Mouse (Mus musculus): ENCODE results near the gene Alcam. TPM values are rescaled to one million over a fixed set of nuclear protein-coding genes. Genes with fewer than 3 reads are reported as not detected.
A peak's percentile ranks its signal among the peaks of the same experiment; 100 is the strongest.

Alcam gene
- polyA plus RNA-seq, 1 experiment from 2014 or later: 18.2 TPM

DNA sequence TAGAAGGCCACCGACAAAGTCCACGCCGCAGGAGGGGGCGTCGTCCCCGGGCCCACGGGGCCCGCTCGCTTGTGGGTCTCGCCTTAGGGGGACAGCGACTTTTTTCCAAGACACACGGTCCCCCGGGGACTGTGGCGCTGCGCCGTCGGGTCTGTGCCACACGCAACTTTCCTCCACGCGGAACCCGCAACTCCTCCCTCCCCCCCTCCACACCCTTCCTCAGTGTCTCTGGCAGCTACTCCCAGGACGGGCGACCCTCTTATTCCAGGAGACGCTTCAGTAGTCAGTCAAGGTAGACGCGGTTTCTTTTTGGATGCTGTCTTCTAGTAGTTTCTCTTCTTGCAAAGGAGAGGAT is 1.4 kb downstream of the Alcam start:
- no peaks in the 10 kb centered on the region for H3K36me3 ChIP-seq
- peaks cover 39% of the 10 kb centered on the region for H3K4me1 ChIP-seq (replicated peaks)
- no peaks in the 10 kb centered on the region for H3K9me3 ChIP-seq
- H3K27me3 ChIP-seq (ENCODE audit: insufficient read depth, poor library complexity, severe bottlenecking): peaks cover 26% of the 10 kb centered on the region
- H3K27ac ChIP-seq: peak overlapping the region; percentile 64; the same call in 1 of the 2 replicates
- peak; percentile 30 for DNase-seq (ENCODE audit: low spot score)
- peak overlapping the region; percentile 61 for H3K4me3 ChIP-seq
- WGBS: under 1% methylated on average over 26 of the region's 26 CpGs

DNA sequence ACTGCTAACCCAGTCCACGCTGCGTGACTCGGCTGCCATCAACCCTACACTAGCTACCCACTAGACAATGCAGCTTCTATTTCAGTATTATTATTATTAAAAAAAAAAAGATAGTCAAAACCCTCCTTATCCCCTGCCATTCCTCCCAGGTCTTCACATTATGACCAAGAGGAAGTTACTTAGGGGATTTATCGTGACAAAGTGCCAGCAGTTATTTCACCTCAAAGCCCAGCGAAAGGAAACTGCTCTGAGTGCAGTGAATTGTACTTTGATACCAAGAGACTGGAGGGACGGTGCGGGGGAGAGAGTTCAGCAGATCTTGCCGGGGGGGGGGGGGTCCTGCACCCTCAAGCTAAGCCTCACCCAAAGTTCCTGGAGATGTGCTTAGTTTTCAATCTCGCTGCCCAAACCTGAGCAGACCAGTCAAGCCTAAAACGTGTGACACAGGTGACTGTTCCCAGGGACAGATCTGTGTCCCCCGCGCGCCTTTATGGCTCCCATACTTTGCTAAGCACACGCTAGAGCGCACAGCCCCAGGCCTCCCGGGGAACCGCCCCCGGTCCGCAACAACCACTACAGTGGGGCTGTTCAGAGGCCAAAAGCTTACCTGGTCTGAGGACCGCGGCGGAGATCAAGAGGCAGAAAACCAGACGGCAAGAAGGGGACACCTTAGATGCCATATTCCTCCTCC is 1.9 kb downstream of the Alcam start:
- H3K36me3 ChIP-seq: no peaks in the 10 kb centered on the region
- H3K4me1 ChIP-seq (replicated peaks): peaks cover 39% of the 10 kb centered on the region
- peak overlapping the region; percentile 64; the same call in 1 of the 2 replicates for H3K27ac ChIP-seq
- peak overlapping the region; percentile 61 for H3K4me3 ChIP-seq
- H3K27me3 ChIP-seq (ENCODE audit: insufficient read depth, poor library complexity, severe bottlenecking): peaks cover 26% of the 10 kb centered on the region
- no peak for DNase-seq (ENCODE audit: low spot score)
- no peaks in the 10 kb centered on the region for H3K9me3 ChIP-seq
- 1% methylated on average over 23 of the region's 23 CpGs for WGBS

DNA sequence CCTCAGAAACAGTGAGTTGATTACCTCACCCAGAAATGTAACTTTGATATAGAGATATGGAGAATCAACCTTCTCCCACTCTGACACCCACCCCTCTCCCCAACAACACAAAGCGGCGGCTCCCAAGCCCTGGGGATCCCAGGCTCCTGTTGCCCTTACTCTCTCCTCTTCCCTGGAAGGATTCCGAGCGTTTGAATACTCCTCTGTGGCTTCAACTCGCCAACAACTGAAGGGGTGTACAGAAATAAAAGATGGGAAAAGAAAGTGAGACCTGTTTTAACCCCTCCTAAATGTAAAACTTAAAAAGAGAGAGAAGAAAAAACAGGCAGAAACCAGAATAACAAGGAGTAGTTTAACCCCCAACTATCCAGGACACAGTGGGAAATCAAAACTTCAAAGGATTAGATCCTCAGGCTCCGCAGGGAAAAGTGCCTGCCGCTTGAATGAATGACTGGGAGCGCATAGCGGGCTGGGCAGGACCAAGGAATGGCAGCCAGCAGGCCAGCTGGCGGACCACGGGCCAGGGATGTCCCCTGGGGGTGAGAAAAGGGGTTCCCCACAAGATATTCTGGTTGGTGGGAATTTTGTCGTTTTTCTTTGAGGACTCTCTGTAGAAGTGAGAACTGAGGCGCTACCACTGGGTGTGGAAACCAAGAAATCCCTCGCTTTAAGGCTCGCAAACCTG is 2.6 kb downstream of the Alcam start:
- no peaks in the 10 kb centered on the region for H3K36me3 ChIP-seq
- peaks cover 26% of the 10 kb centered on the region for H3K27me3 ChIP-seq (ENCODE audit: insufficient read depth, poor library complexity, severe bottlenecking)

DNA sequence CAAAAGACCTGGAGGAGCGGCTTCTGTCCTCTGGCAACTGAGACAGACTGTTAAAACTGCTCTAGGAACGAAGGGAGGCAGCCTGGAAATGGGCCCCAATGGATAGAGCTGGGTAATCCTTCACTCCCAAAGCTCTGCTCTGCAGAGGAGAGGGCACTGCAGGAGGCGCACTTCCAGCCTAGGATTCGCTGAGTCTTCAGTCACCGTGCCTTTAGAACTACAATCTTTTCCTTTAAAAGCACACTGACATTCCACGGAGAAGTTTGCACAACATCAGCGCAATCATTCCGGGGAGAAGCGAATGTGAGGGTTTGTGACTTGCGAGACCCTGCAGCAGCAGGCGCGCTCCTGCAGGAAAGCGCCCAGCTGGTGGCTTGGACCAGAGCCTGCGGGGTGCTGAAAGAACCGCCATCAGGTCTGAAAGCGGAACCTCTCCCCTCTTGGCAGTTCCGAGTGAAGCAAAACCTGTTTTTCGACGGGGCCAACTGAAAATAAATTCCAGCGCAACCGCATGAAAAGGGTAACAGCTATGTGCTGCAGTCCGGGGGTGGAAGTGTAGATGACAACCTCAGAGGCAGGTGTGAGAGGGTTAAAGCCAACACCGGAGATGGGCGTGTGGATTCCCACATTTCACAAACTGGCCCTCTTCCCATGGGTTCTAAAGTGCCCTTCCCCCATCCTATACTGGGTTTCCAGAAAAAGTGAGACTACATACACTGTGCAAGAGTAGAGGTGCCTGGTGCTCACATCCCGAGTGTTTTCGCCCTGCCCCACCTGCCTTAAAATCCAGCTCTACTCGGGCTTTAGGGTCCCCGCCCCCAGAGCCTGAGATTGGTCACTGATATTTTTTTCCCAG is 3.4 kb downstream of the Alcam start:
- Histone ChIP-seq H3K4me3 (peak overlapping the region; percentile 61), H3K9me3 (no peaks in the 10 kb centered on the region), H3K27ac (peak overlapping the region; percentile 59), H3K36me3 (no peaks in the 10 kb centered on the region), H3K27me3 (ENCODE audit: insufficient read depth, poor library complexity, severe bottlenecking) (peaks cover 26% of the 10 kb centered on the region), H3K4me1 (replicated peaks) (peaks cover 39% of the 10 kb centered on the region)
- under 1% methylated on average over 28 of the region's 28 CpGs for WGBS
- peak; percentile 43 for DNase-seq (ENCODE audit: low spot score)

More for the DNA sequence above, 2.6 kb downstream of the Alcam start:
- Histone ChIP-seq H3K4me3 (peak overlapping the region; percentile 61), H3K9me3 (no peaks in the 10 kb centered on the region), H3K4me1 (replicated peaks) (peaks cover 39% of the 10 kb centered on the region), H3K27ac (peak overlapping the region; percentile 23; the same call in 1 of the 2 replicates)
- under 1% methylated on average over 15 of the region's 15 CpGs for WGBS
- DNase-seq (ENCODE audit: low spot score): peak; percentile 51

DNA sequence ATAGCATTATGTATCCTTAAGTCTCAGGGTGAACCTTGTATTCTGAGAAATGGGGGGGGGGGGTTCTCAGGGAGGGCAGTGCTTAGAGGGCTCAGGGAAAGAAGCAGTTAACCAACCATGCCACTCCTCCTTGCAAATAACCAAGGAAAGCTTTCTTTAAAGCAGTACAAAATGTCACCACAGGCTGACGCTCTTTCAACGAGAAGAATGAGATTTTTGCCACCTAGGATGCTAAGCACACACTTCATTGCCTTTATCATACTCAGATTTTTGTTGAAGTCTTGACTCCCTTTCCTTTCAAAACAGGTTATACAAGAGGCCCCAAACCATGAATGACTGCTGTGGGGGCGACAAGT is 4.0 kb downstream of the Alcam start:
- H3K4me3 ChIP-seq: peak overlapping the region; percentile 61
- WGBS: 3% methylated on average over 3 of the region's 3 CpGs
- no peaks in the 10 kb centered on the region for H3K36me3 ChIP-seq
- H3K4me1 ChIP-seq (replicated peaks): peaks cover 39% of the 10 kb centered on the region
- no peaks in the 10 kb centered on the region for H3K9me3 ChIP-seq
- H3K27ac ChIP-seq: no peak overlapping the region
- DNase-seq (ENCODE audit: low spot score): no peak
- H3K27me3 ChIP-seq (ENCODE audit: insufficient read depth, poor library complexity, severe bottlenecking): peaks cover 26% of the 10 kb centered on the region

DNA sequence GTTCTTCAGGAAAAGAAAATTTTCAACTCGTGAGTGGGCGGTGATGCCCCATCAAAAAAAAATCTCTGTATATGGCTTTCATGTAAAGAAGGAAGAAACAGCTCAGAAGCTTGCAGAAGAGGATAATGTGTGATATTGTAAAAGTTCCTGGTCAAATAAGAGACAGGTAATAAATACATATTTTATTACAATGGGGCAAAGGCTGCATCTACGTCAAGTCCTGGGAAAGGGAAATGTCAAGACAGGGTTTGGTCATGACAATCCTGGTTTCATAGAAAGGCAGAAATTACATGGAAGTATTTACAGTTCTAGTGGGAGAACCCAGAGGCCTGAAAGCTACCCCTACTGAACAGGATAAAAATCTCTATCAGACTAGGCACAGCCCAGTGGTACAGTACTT is 7.9 kb downstream of the Alcam start:
- Histone ChIP-seq H3K4me3 (no peak overlapping the region), H3K4me1 (replicated peaks) (peaks cover 14% of the 10 kb centered on the region), H3K27me3 (ENCODE audit: insufficient read depth, poor library complexity, severe bottlenecking) (peaks cover 10% of the 10 kb centered on the region; the same call in 1 of the 2 replicates), H3K9me3 (no peaks in the 10 kb centered on the region), H3K27ac (no peak overlapping the region), H3K36me3 (no peaks in the 10 kb centered on the region)
- no peak for DNase-seq (ENCODE audit: low spot score)
- WGBS: 88% methylated on average over 3 of the region's 3 CpGs

DNA sequence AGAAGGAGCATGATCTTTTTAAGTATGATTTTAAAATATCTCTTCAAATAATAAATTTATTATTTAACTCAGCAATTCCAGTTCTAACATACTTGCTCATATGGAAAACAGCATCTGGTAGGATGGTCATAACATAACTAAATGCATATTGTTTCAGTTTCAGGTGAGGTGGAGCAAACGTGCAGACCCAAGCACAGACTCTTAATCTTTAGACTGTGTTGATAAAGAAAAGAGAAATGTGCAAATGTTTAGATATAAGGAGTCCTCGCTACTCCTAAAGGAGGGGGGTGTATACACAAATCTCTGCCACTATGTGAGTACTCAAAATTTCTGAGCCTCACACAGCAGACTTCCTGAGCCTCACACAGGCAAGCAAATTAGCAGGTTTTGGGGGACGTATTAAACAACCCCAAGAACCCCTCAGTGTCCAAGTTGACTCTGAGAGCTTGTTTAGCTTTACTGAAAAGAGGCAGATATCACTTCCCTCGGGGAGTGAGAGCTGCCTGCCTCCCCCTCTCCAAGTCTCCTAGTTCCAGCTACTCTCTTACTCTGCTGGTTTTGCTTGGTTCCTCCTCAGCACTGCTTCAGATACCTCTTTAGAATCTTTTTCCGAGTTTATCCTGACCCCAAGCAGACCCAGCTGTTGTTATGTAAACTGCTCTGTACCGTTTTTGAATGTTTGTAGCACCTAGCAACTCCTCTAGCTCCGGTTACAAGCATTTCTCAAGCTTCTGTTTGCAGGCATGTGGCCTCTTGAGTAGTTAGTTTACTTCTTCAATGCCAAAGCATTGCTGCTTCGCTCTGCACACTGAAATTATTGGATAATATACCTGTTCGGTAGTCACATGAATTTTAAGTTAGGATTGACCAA is 10.0 kb downstream of the Alcam start:
- no peak for DNase-seq (ENCODE audit: low spot score)
- Histone ChIP-seq H3K36me3 (no peaks in the 10 kb centered on the region), H3K27ac (no peak overlapping the region), H3K9me3 (no peaks in the 10 kb centered on the region), H3K27me3 (ENCODE audit: insufficient read depth, poor library complexity, severe bottlenecking) (no peaks in the 10 kb centered on the region), H3K4me1 (replicated peaks) (no peaks in the 10 kb centered on the region), H3K4me3 (no peak overlapping the region)
- 50% methylated on average over 9 of the region's 9 CpGs for WGBS

DNA sequence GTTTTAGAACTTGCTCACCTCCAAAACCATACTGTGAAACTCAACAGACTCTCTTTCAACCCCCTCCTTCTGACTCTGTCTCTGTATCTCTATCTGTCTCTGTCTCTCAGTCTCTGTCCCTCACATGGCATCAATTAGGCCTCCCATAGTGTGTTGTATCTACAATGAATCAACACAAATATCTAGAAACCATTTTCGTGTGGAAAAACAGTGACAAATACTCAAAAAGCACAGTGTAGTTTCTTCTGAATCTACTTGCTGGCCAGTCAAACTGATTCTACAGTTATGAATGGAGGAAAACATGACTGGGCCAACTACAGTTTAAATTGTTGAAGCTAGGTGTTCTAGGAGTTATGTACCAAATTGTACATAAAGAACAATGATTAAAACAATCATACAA is 10.8 kb downstream of the Alcam start:
- H3K36me3 ChIP-seq: no peaks in the 10 kb centered on the region
- no peaks in the 10 kb centered on the region for H3K9me3 ChIP-seq
- no peak overlapping the region for H3K27ac ChIP-seq
- H3K27me3 ChIP-seq (ENCODE audit: insufficient read depth, poor library complexity, severe bottlenecking): no peaks in the 10 kb centered on the region
- 68% methylated on average over 1 of the region's 1 CpGs for WGBS
- no peaks in the 10 kb centered on the region for H3K4me1 ChIP-seq (replicated peaks)
- no peak overlapping the region for H3K4me3 ChIP-seq
- no peak for DNase-seq (ENCODE audit: low spot score)

DNA sequence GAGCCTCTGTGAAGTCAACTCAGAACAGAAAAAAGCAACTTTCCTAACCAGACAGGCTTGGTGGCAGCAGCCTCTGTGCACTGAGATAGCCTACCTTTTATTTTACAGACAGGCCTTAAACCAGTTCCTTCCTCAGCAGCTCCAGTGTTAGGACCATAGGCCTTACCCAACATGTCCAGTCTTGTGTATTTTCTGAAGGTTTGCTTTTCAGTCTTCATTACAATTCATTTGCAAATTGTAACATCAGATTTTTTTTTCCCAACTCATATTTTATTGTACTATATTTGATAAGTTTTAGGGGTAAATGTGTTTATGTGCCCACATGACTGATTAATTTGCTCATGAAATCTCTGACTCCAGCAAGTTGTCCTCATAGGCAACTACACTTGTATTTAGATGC is 14.3 kb downstream of the Alcam start:
- Histone ChIP-seq H3K4me1 (replicated peaks) (no peaks in the 10 kb centered on the region), H3K27ac (no peak overlapping the region), H3K36me3 (no peaks in the 10 kb centered on the region), H3K4me3 (no peak overlapping the region), H3K9me3 (no peaks in the 10 kb centered on the region), H3K27me3 (ENCODE audit: insufficient read depth, poor library complexity, severe bottlenecking) (no peaks in the 10 kb centered on the region)
- no peak for DNase-seq (ENCODE audit: low spot score)

DNA sequence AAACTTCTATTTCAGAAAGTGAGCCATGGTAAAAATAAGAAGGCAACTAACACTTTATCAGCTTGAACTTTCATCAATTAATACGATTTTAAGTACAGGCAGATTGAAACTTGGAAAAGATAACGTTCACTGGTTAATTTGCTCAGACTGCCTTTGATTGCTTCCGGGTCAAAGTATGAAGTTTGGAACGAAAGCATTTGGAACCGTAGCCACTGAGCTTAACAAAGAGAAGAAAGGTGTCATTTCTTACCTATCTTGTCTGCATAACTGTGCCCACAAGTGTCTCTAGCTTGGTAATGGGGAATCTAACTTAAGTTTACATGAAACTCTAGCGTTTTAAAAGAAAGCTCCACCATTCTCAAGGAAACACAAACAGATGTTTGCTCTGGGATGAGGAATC is 14.9 kb downstream of the Alcam start:
- no peak overlapping the region for H3K27ac ChIP-seq
- H3K9me3 ChIP-seq: no peaks in the 10 kb centered on the region
- no peak for DNase-seq (ENCODE audit: low spot score)
- WGBS: 90% methylated on average over 6 of the region's 6 CpGs
- H3K27me3 ChIP-seq (ENCODE audit: insufficient read depth, poor library complexity, severe bottlenecking): no peaks in the 10 kb centered on the region
- no peaks in the 10 kb centered on the region for H3K4me1 ChIP-seq (replicated peaks)
- H3K4me3 ChIP-seq: no peak overlapping the region
- H3K36me3 ChIP-seq: no peaks in the 10 kb centered on the region

DNA sequence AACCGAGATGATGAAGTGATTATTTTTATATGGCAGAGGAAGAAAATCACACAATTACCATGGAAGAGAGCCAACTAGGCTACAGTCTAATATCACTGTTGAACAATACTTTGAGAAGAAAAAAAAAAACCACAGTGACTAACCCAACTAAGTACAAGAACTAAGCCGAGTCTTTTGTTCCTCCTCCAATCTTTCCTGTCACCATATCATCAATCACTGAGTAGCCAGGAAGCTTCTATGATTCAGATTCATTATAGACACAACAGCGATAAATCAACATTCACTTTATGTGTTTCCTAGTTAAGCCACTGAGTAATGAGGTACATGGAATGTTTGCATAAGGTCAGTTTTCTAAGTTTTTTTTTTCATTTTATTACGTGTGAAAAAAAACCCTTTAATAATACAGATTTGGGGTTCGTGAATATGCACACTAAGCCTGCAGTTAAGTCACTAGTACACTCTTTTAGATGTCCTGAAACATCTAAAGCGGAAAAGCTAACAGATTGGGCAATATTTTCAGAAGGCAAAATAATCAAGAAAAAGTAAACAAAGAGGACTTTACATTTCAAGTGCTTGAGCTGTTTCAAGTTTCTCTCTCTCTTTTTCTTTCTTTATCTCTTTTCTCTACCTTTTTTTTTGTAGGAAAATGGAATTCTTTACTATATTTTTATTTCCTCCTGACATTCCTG is 15.5 kb downstream of the Alcam start:
- Histone ChIP-seq H3K4me1 (replicated peaks) (no peaks in the 10 kb centered on the region), H3K27me3 (ENCODE audit: insufficient read depth, poor library complexity, severe bottlenecking) (no peaks in the 10 kb centered on the region), H3K4me3 (no peak overlapping the region), H3K27ac (no peak overlapping the region), H3K36me3 (no peaks in the 10 kb centered on the region), H3K9me3 (no peaks in the 10 kb centered on the region)
- 78% methylated on average over 6 of the region's 6 CpGs for WGBS
- DNase-seq (ENCODE audit: low spot score): no peak

DNA sequence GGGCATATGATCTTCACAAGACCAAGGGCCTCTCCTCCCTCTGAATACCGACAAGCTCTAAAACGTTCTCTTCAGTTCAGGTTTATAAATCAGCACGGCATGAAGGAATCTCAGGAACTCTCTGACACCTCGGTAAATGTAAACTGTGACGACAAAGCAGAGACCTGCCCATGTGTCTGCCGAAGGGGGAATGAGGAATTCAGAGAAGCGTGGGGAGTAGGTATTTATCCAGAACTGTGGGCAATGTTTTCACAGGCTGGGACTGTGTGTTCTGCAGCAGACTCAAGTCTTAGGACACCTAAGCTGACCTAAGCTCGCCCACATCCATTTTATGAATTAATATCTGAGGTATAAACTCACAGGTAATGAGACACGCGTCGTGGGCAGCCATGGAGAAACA is 20.7 kb downstream of the Alcam start:
- no peaks in the 10 kb centered on the region for H3K36me3 ChIP-seq
- no peaks in the 10 kb centered on the region for H3K9me3 ChIP-seq
- H3K4me3 ChIP-seq: no peak overlapping the region
- WGBS: 74% methylated on average over 11 of the region's 11 CpGs
- H3K4me1 ChIP-seq (replicated peaks): no peaks in the 10 kb centered on the region
- H3K27ac ChIP-seq: no peak overlapping the region
- H3K27me3 ChIP-seq (ENCODE audit: insufficient read depth, poor library complexity, severe bottlenecking): no peaks in the 10 kb centered on the region
- DNase-seq (ENCODE audit: low spot score): no peak

Data from hindbrain, embryonic 10.5 days (tissue).